Mouse (Mus musculus) monocyte, adult 2 months (primary cell): ENCODE results near the gene Otof.

Experiments
- DNase-seq, 2 experiments: peaks; one replicate each; pipeline ENCODE4 v3.0.0; 2022; ENCODE audit warnings: low spot score in 2 of 2, low read depth in 1 of 2

Otof gene

GRCm38 (mm10) chr5:30427406-30427805 lies 34.3 kb downstream of the Otof start:
- no peak for DNase-seq

- DNase-seq, result no peak
Observed at GRCm38 (mm10) chr5:30423572-30424244, 38.0 kb downstream of the Otof start.

- no peak for DNase-seq
Observed at GRCm38 (mm10) chr5:30423121-30423520, 38.6 kb downstream of the Otof start.

GRCm38 (mm10) chr5:30416665-30417064 lies 45.1 kb downstream of the Otof start:
- DNase-seq, result no peak

- no peak for DNase-seq
Observed at GRCm38 (mm10) chr5:30415876-30416275, 45.9 kb downstream of the Otof start.

- DNase-seq, result no peak
Observed at GRCm38 (mm10) chr5:30415381-30415780, 46.4 kb downstream of the Otof start.

- DNase-seq, result no peak
Observed at GRCm38 (mm10) chr5:30411524-30411923, 50.2 kb downstream of the Otof start.

GRCm38 (mm10) chr5:30406876-30407275 lies 54.9 kb downstream of the Otof start:
- DNase-seq, result no peak

- no peak for DNase-seq
Observed at GRCm38 (mm10) chr5:30401165-30401564, 60.6 kb downstream of the Otof start.

GRCm38 (mm10) chr5:30400521-30400920 lies 61.2 kb downstream of the Otof start:
- no peak for DNase-seq

- DNase-seq, result peak in 1 of 2 experiments; percentile 29
Observed at GRCm38 (mm10) chr5:30391473-30391872, 70.3 kb downstream of the Otof start.

- DNase-seq, result no peak
Observed at GRCm38 (mm10) chr5:30389836-30390235, 71.9 kb downstream of the Otof start.

GRCm38 (mm10) chr5:30387726-30388125 lies 74.0 kb downstream of the Otof start:
- no peak for DNase-seq

- DNase-seq, result no peak
Observed at GRCm38 (mm10) chr5:30382876-30383275, 78.9 kb downstream of the Otof start.

GRCm38 (mm10) chr5:30369426-30369825 lies 92.3 kb downstream of the Otof start:
- peak; percentile 47 to 60 for DNase-seq

GRCm38 (mm10) chr5:30367405-30367804 lies 94.3 kb downstream of the Otof start:
- no peak for DNase-seq

GRCm38 (mm10) chr5:30358436-30359099 lies 103.2 kb downstream of the Otof start:
- DNase-seq, result no peak

- DNase-seq, result no peak
Observed at GRCm38 (mm10) chr5:30356647-30357046, 105.1 kb downstream of the Otof start.

- no peak for DNase-seq
Observed at GRCm38 (mm10) chr5:30355559-30356159, 106.1 kb downstream of the Otof start.

GRCm38 (mm10) chr5:30355114-30355513 lies 106.6 kb downstream of the Otof start:
- DNase-seq, result no peak

GRCm38 (mm10) chr5:30353605-30354004 lies 108.1 kb downstream of the Otof start:
- no peak for DNase-seq

- DNase-seq, result no peak
Observed at GRCm38 (mm10) chr5:30343886-30344285, 117.8 kb downstream of the Otof start.
